Mouse (Mus musculus) liver, embryonic 15.5 days (tissue): ENCODE data around the gene Apod. TPM values are rescaled to one million over a fixed set of nuclear protein-coding genes. Genes with fewer than 3 reads are reported as not detected.
"Not testable (repeated sequence)": the region's sequence is repeated elsewhere in the genome, so short reads cannot be mapped to it uniquely, and the experiment has no call there.

ENCODE experiments used
- ATAC-seq: fragments of 200-750 bp; cut with Nextera tagmentation; 2 replicates; pipeline ENCODE4 v1.8.0; 2017; ENCODE audit warnings: moderate number of reproducible peaks, mild to moderate bottlenecking, moderate library complexity; ENCODE audit not compliant: insufficient read depth
- H3K27ac ChIP-seq: fragments of 300-500 bp; sonication (generic); replicated peaks from 2 replicates; pipeline ENCODE4 v1.5.1; 2015; ENCODE audit warnings: mild to moderate bottlenecking, inconsistent platforms
- H3K27me3 ChIP-seq: fragments of 300-500 bp; sonication (generic); 2 replicates; pipeline ENCODE4 v1.6.1; 2015; ENCODE audit warnings: mild to moderate bottlenecking, inconsistent platforms
- H3K36me3 ChIP-seq: fragments of 300-500 bp; sonication (generic); replicated peaks from 2 replicates; pipeline ENCODE4 v1.6.1; 2015; ENCODE audit warnings: moderate library complexity, mild to moderate bottlenecking, inconsistent platforms
- H3K4me1 ChIP-seq: fragments of 300-500 bp; sonication (generic); replicated peaks from 2 replicates; pipeline ENCODE4 v1.6.1; 2015; ENCODE audit warnings: inconsistent platforms
- H3K4me2 ChIP-seq: fragments of 300-500 bp; sonication (generic); 2 replicates; pipeline ENCODE4 v1.6.1; 2015; ENCODE audit warnings: moderate library complexity, mild to moderate bottlenecking, inconsistent platforms
- H3K4me3 ChIP-seq: fragments of 300-500 bp; sonication (generic); replicated peaks from 2 replicates; pipeline ENCODE4 v1.5.1; 2015; ENCODE audit warnings: mild to moderate bottlenecking, inconsistent platforms
- H3K9ac ChIP-seq: fragments of 300-500 bp; sonication (generic); 2 replicates; pipeline ENCODE4 v1.6.1; 2015; ENCODE audit warnings: moderate library complexity, mild to moderate bottlenecking, inconsistent platforms
- H3K9me3 ChIP-seq: fragments of 300-500 bp; sonication (generic); replicated peaks from 2 replicates; pipeline ENCODE4 v1.6.1; 2016; ENCODE audit warnings: inconsistent platforms
- WGBS: fragments of 180-500 bp; shearing (Covaris S2); methylation state at CpG from one replicate; pipeline ENCODE4 v1.1.7; 2015; ENCODE audit warnings: mixed read lengths; ENCODE audit not compliant: insufficient replicate concordance; 5-methylcytosine and 5-hydroxymethylcytosine counted together
- polyA plus RNA-seq: library from polyadenylated mRNA; unstranded; fragments of >200 nt; fragmentation: Nextera tagmentation; extraction: Ambion mirVana; gene quantifications from 2 replicates; pipeline ENCODE4 v1.2.1, GENCODE M21; 2015

Gene Apod
- polyA plus RNA-seq, 1 experiment from 2014 or later, result not detected

DNA sequence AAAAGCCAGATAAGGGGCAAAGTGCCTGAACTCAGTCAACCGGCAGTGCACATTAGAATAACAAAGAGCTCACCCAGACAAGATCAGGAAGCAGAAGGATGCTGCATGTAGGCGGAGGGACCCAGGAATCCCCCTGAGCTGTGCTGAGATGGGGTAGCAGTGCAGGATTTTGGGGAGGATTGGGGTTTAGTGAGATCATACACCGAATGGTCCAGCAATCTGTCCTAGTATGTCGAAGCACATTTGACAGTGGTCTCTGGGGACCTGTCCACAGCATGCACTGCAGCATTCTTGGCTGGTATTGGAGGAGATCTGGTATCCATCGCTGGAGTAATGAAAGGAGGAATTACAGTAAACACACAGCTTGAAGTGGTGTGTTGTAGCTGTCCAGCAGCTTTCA is 27.9 kb upstream of the Apod start:
- H3K4me1 ChIP-seq, result no peaks in the 10 kb centered on the region
- H3K4me2 ChIP-seq, result no peak overlapping the region
- H3K9me3 ChIP-seq, result no peaks in the 10 kb centered on the region
- H3K4me3 ChIP-seq, result no peak overlapping the region
- H3K9ac ChIP-seq, result no peak overlapping the region
- no peak overlapping the region for H3K27ac ChIP-seq
- ATAC-seq, result no peak
- H3K36me3 ChIP-seq, result no peaks in the 10 kb centered on the region
- 31% methylated on average over 5 of the region's 5 CpGs for WGBS
- peaks cover 5% of the 10 kb centered on the region; the same call in 1 of the 2 replicates for H3K27me3 ChIP-seq

DNA sequence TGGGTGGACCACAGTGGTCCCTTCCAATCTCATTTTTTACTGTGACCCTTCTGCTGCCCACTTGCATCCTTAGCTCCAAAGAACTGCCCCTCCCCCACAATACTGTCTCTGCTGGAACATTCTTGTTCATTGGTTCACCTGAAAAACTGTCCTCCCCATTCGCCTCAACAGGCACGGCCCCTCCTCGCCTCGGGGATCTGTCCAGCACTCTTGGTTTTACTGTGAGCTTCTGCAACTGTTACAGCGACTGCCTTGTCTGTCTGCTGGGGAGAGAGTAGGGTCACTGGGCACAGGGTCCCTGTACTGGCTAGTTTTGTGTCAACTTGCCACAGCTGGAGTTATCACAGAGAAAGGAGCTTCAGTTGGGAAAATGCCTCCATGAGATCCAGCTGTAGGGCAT is 24.7 kb upstream of the Apod start:
- Histone ChIP-seq H3K27me3 (peaks cover 5% of the 10 kb centered on the region; the same call in 1 of the 2 replicates), H3K9me3 (no peaks in the 10 kb centered on the region)
- 37% methylated on average over 5 of the region's 5 CpGs for WGBS

DNA sequence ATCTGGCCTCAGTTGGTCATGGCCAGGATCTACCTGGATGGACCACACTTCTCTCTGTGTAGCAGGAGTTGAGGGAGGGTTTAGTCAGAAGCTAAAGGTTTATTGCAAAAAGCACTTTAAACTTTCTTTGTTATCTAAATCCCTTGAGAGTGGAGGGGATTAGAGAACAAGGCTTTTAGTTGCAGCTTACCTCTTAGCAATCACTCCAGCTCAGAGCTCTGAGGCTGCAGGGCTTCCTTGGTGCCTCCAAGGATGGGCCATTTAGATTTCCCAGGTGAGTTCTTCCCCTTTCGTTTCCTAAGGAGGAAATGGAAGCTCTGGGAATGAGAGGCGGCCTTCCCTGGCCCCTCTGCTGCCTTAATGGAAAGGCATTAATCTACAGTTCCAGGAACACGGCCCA is 23.3 kb upstream of the Apod start:
- no peak for ATAC-seq
- Histone ChIP-seq H3K9ac (no peak overlapping the region), H3K36me3 (no peaks in the 10 kb centered on the region), H3K4me2 (no peak overlapping the region), H3K4me3 (no peak overlapping the region), H3K9me3 (no peaks in the 10 kb centered on the region), H3K27me3 (peaks cover 5% of the 10 kb centered on the region; the same call in 1 of the 2 replicates), H3K4me1 (no peaks in the 10 kb centered on the region), H3K27ac (no peak overlapping the region)
- 41% methylated on average over 3 of the region's 3 CpGs for WGBS

More for the DNA sequence above, 24.7 kb upstream of the Apod start:
- H3K27ac ChIP-seq, result no peak overlapping the region
- H3K9ac ChIP-seq, result no peak overlapping the region
- no peaks in the 10 kb centered on the region for H3K4me1 ChIP-seq
- no peak overlapping the region for H3K4me3 ChIP-seq
- no peak overlapping the region for H3K4me2 ChIP-seq
- H3K36me3 ChIP-seq, result no peaks in the 10 kb centered on the region
- no peak for ATAC-seq

DNA sequence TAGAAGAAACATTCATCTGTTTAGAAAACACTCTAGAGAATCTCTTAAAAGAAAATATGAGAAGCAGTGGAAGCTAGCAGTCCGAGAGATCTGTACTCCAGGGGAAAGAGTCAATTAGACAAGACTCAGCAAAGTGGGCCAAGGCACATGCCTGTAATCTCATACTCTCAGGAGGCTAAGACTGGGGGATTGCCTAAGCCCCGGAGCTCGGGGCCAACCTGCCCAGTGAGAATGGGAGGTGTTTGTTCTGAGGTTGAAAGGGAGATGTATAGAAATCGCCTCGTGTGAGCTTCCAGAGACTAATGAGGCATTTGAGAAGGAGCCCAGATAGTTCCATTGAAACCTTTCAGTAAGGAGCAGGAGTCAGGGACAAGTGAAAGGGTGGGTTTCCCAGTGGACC is 20.2 kb upstream of the Apod start:
- Histone ChIP-seq H3K4me2 (no peak overlapping the region), H3K27ac (no peak overlapping the region), H3K27me3 (no peaks in the 10 kb centered on the region), H3K9ac (no peak overlapping the region), H3K4me3 (no peak overlapping the region), H3K36me3 (no peaks in the 10 kb centered on the region), H3K4me1 (no peaks in the 10 kb centered on the region), H3K9me3 (no peaks in the 10 kb centered on the region)
- ATAC-seq, result no peak
- 39% methylated on average over 5 of the region's 5 CpGs for WGBS

DNA sequence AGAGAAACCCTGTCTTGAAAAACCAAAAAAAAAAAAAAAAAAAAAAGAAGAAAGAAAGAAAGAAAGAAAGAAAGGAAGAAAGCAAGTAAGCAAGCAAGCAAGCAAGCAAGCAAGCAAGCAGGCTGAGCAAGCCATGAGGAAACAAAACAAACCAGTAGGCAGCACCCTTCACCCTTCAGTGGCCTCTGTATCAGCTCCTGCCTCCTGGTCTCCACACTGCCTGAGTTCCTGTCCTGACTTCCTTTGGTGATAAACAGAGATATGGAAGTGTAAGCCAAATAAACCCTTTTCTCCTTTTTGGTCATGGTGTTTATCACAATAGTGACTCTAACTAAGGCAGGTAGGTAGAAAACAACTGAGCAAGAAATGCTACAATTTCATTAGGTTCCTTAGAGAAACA is 18.0 kb upstream of the Apod start:
- Histone ChIP-seq H3K36me3 (no peaks in the 10 kb centered on the region), H3K9me3 (no peaks in the 10 kb centered on the region), H3K4me3 (no peak overlapping the region), H3K27me3 (no peaks in the 10 kb centered on the region), H3K4me1 (no peaks in the 10 kb centered on the region), H3K9ac (no peak overlapping the region), H3K27ac (no peak overlapping the region), H3K4me2 (no peak overlapping the region)
- ATAC-seq, result no peak

DNA sequence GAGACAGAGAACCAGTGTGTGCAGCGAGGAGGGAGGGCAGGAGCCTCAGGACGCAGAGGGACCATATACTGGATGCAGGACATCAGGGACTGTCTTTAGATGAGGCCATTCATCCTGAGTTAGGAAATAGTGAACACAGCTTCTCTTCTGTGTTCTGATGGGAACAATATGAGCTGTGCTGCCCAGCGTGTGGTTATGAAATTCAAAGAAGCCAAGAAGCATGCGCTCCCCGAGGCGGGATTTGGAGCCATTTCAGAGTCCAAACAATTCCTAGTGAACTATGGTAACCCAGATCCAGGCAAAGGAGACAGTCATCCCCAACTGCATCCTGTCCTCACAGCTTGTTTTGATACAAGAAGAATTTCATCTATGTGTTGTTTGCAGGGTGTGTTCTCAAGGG is 16.4 kb upstream of the Apod start:
- H3K9me3 ChIP-seq, ATAC-seq, H3K4me1 ChIP-seq, H3K36me3 ChIP-seq, H3K4me2 ChIP-seq, H3K27ac ChIP-seq, H3K4me3 ChIP-seq, H3K9ac ChIP-seq, H3K27me3 ChIP-seq: not testable (repeated sequence)
- 81% methylated on average over 6 of the region's 6 CpGs for WGBS

DNA sequence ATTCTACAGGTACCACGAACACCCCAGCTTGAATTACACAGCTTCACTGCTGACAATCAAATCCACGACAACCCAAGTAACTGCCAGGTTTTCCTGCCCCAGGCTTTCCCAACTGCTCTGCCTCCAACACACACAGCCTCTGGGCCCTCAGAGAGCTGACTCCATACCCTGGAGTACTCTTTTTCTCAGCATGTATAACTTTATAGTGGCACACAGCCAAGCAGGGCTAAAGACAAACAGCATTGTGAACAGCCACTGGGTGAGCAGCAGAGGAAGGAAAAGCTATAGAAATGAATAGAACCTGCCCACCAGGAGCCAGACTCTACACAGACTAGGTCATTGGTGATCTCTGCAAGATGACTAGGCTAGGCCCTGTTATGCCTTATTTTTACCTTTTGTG is 15.1 kb upstream of the Apod start:
- no peak overlapping the region for H3K27ac ChIP-seq
- no peaks in the 10 kb centered on the region for H3K9me3 ChIP-seq
- ATAC-seq, result no peak
- H3K4me1 ChIP-seq, result no peaks in the 10 kb centered on the region
- no peaks in the 10 kb centered on the region for H3K36me3 ChIP-seq
- H3K4me2 ChIP-seq, result no peak overlapping the region
- no peaks in the 10 kb centered on the region for H3K27me3 ChIP-seq
- H3K9ac ChIP-seq, result no peak overlapping the region
- 38% methylated on average over 2 of the region's 2 CpGs for WGBS
- no peak overlapping the region for H3K4me3 ChIP-seq

DNA sequence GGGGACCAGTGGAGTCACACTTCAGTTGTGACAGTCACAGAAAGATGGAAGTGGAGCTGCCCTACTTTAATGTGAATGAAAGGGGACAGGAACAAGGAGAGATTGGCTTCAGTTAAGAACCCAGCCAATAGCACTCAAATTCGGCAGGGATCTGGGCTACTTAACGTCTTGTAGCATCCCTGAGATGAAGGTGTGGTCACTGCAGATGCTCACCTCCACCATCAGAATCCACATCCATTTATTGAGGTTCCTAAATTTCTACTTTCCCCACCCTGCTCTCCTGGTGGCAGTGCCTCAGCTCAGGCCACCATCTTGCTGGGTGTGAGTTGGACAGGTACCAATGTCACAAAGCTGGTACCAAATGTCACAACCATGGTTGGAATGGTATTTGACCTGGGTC is 13.3 kb upstream of the Apod start:
- WGBS, result 61% methylated on average over 2 of the region's 2 CpGs
- H3K4me1 ChIP-seq, result no peaks in the 10 kb centered on the region
- H3K4me2 ChIP-seq, result no peak overlapping the region
- no peak overlapping the region for H3K27ac ChIP-seq
- no peak overlapping the region for H3K4me3 ChIP-seq
- H3K36me3 ChIP-seq, result no peaks in the 10 kb centered on the region
- H3K27me3 ChIP-seq, result no peaks in the 10 kb centered on the region
- no peak for ATAC-seq
- H3K9ac ChIP-seq, result no peak overlapping the region
- H3K9me3 ChIP-seq, result no peaks in the 10 kb centered on the region

DNA sequence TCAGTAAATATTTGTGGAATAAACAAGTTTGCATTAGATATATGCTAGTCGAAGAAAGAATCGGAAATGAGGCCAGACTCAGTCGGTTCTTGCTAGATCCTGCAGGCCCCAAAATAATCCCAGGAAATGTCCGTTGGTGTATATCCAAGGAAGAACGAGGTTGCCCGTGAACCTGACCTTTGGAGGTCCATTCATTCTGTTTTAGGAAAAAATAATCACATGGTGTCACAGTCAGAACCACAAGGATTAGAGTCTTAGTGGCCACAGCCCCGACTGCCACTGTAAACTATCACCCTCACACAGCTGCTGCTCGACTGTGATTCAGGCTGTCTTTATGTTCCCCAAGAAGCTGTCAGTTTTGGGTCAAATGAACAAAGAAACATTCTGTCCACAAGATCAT is 12.8 kb upstream of the Apod start:
- no peak overlapping the region for H3K4me2 ChIP-seq

DNA sequence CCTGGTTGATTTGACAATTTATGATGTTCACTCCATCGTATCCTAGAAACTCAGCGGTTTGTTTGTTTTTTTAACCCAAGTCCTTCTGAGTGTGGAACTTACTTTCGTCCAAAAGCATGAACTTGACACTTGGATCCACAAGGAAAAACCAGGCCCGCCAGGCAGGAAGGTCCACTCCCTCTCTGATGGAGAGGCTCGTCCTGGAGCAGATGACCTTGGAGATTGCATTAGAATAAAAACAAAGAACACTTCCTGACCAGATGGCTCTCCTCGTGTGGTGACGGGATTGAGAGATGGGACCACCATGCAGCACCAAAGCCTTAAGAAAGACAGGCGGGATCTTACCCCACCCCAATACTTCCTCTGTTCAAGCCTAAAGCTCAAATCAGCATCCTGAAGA is 12.1 kb upstream of the Apod start:
- Histone ChIP-seq H3K36me3 (no peaks in the 10 kb centered on the region), H3K27me3 (no peaks in the 10 kb centered on the region), H3K9me3 (no peaks in the 10 kb centered on the region), H3K4me3 (no peak overlapping the region), H3K27ac (no peak overlapping the region), H3K9ac (no peak overlapping the region), H3K4me2 (no peak overlapping the region), H3K4me1 (no peaks in the 10 kb centered on the region)
- WGBS, result 50% methylated on average over 8 of the region's 8 CpGs
- no peak for ATAC-seq

More for the DNA sequence above, 12.8 kb upstream of the Apod start:
- H3K4me1 ChIP-seq, result no peaks in the 10 kb centered on the region
- no peaks in the 10 kb centered on the region for H3K27me3 ChIP-seq
- H3K4me3 ChIP-seq, result no peak overlapping the region
- no peak for ATAC-seq
- no peak overlapping the region for H3K9ac ChIP-seq
- 54% methylated on average over 8 of the region's 8 CpGs for WGBS
- H3K27ac ChIP-seq, result no peak overlapping the region
- no peaks in the 10 kb centered on the region for H3K36me3 ChIP-seq
- no peaks in the 10 kb centered on the region for H3K9me3 ChIP-seq

DNA sequence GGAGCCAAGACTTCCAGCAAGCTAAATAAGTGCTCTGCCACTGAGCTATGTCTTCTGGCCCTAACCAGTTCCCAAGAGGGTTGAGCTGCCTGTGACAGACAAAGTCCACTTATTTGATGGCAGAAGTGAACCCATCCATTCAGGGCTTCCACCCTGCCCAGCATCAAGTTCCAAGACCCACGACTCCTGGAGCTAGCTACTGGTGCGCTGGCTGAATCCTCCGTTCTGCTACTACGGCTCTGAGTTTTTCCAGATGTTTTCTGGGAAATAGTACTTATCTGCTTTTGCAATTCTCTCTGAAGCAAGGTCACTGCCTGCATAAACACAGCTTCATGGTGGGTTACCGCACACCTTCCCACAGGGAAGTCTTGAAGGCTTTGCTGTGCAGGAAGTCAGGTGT is 11.4 kb upstream of the Apod start:
- Histone ChIP-seq H3K27ac (no peak overlapping the region), H3K4me3 (no peak overlapping the region), H3K9ac (no peak overlapping the region), H3K4me2 (no peak overlapping the region), H3K27me3 (no peaks in the 10 kb centered on the region), H3K9me3 (no peaks in the 10 kb centered on the region), H3K4me1 (no peaks in the 10 kb centered on the region), H3K36me3 (no peaks in the 10 kb centered on the region)
- 70% methylated on average over 5 of the region's 5 CpGs for WGBS
- ATAC-seq, result no peak

DNA sequence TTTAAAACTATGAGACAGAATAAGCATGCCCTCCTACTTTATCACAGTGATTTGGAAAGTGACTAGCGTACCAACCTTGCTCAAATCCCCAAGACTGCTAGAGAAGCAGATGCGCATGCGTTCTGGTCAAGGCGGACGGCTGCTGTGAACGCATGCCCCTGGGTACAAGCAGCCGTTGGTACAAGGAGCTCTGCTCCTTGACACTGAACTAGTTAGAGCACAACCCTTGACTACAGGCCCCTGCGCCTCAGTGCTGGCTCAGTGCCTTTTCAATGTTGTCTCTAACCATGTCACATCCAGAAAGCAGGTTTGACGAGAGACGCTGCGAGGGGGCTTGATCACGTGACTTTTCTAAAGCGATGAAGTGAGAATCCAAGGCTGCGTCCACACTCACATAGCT is 10.5 kb upstream of the Apod start:
- Histone ChIP-seq H3K4me3 (no peak overlapping the region), H3K27ac (no peak overlapping the region), H3K9me3 (no peaks in the 10 kb centered on the region), H3K36me3 (no peaks in the 10 kb centered on the region), H3K4me1 (no peaks in the 10 kb centered on the region), H3K4me2 (no peak overlapping the region), H3K9ac (no peak overlapping the region), H3K27me3 (no peaks in the 10 kb centered on the region)
- WGBS, result 79% methylated on average over 14 of the region's 14 CpGs
- no peak for ATAC-seq
